Mouse (Mus musculus) ES-Bruce4 (cell line): ENCODE data around the gene Smpdl3a.

Experiments
- CTCF ChIP-seq: IDR thresholded peaks from one replicate; pipeline ENCODE4 v1.8.1; 2011; ENCODE audit warnings: low read depth, low read length
- EP300 ChIP-seq: IDR thresholded peaks from 2 replicates; pipeline ENCODE4 v1.6.1; 2011; ENCODE audit warnings: low read depth, low read length; ENCODE audit not compliant: insufficient read depth
- POLR2A ChIP-seq: IDR thresholded peaks from one replicate; pipeline ENCODE4 v1.8.1; 2011; ENCODE audit warnings: low read length; ENCODE audit not compliant: insufficient read depth

- no peak for TF ChIP-seq EP300
- no peak for TF ChIP-seq CTCF
- no peak for TF ChIP-seq POLR2A
These were observed 8.6 kb upstream of the Smpdl3a start for GRCm38 (mm10) chr10:57785552-57785951.
